Mouse (Mus musculus) intestine, postnatal 0 days (tissue): Measurements from ENCODE around the gene Kpnb1. TPM values are rescaled to one million over a fixed set of nuclear protein-coding genes. Genes with fewer than 3 reads are reported as not detected.

Experiments used
- ATAC-seq: fragments of 200-750 bp; cut with Nextera tagmentation; 2 replicates; pipeline ENCODE4 v1.8.0; 2017; ENCODE audit warnings: mild to moderate bottlenecking, moderate TSS enrichment, moderate library complexity
- H3K27ac ChIP-seq: fragments of 300-500 bp; sonication (generic); 2 replicates; pipeline ENCODE4 v1.5.1; 2014; ENCODE audit warnings: mild to moderate bottlenecking, low read depth, low read length, moderate library complexity
- H3K27me3 ChIP-seq: fragments of 300-500 bp; sonication (generic); replicated peaks from 2 replicates; pipeline ENCODE4 v1.6.1; 2014; ENCODE audit warnings: low read length, mixed read lengths; ENCODE audit not compliant: control insufficient read depth, insufficient read depth
- H3K36me3 ChIP-seq: fragments of 300-500 bp; sonication (generic); 2 replicates; pipeline ENCODE4 v1.6.1; 2014; ENCODE audit warnings: mild to moderate bottlenecking, moderate library complexity; ENCODE audit not compliant: control insufficient read depth, insufficient read depth
- H3K4me1 ChIP-seq: fragments of 300-500 bp; sonication (generic); replicated peaks from 2 replicates; pipeline ENCODE4 v1.6.1; 2014; ENCODE audit warnings: antibody characterized with exemption, low read length, mixed read lengths; ENCODE audit not compliant: control insufficient read depth, insufficient read depth
- H3K4me2 ChIP-seq: fragments of 300-500 bp; sonication (generic); replicated peaks from 2 replicates; pipeline ENCODE4 v1.6.1; 2014; ENCODE audit warnings: low read depth, mild to moderate bottlenecking, moderate library complexity
- H3K4me3 ChIP-seq: fragments of 300-500 bp; sonication (generic); 2 replicates; pipeline ENCODE4 v1.5.1; 2014; ENCODE audit warnings: low read depth, low read length
- H3K9ac ChIP-seq: fragments of 300-500 bp; sonication (generic); 2 replicates; pipeline ENCODE4 v1.6.1; 2014; ENCODE audit warnings: mild to moderate bottlenecking, low read depth, low read length
- H3K9me3 ChIP-seq: fragments of 300-500 bp; sonication (generic); 2 replicates; pipeline ENCODE4 v1.6.1; 2016; ENCODE audit warnings: mixed run types; ENCODE audit not compliant: control insufficient read depth
- CTCF ChIP-seq: sonication (generic); IDR thresholded peaks from 2 replicates; pipeline ENCODE4 v1.5.1; 2016; ENCODE audit warnings: low read depth, mild to moderate bottlenecking, control low read depth, antibody characterized with exemption, moderate library complexity
- WGBS: fragments of 180-500 bp; shearing (Covaris S2); extraction: QIAGEN DNeasy Blood & Tissue Kit; methylation state at CpG from one replicate; pipeline ENCODE4 v1.1.7; 2014; 5-methylcytosine and 5-hydroxymethylcytosine counted together
- polyA plus RNA-seq: library from polyadenylated mRNA; unstranded; fragments of >200 nt; fragmentation: Nextera tagmentation; extraction: Ambion mirVana; gene quantifications from 2 replicates; pipeline ENCODE4 v1.2.1, GENCODE M21; 2015

Gene Kpnb1
- polyA plus RNA-seq, 1 experiment from 2014 or later: 17.5 TPM

DNA sequence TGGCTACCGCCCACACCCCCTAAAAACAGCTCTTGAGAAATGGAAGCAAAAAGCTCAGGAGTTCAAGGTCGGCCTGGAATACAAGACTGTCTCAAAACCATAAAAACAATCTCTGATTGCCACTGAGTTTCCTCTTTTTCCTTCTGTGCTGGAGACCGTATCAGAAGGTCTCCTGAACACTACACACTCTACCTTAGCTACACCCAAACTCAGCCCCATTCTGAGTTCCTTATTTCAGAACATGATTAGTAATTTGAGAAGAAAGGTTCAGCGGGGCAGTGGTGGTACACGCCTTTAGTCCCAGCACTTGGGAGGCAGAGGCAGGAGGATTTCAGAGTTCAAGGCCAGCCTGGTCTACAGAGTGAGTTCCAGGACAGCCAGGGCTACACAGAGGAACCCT is 6.6 kb downstream of the Kpnb1 start:
- H3K27me3 ChIP-seq: no peaks in the 10 kb centered on the region
- no peaks in the 10 kb centered on the region for H3K9me3 ChIP-seq
- H3K27ac ChIP-seq: 0 out of 2 replicates have a peak overlapping the region, but pooled peaks have one; percentile 15
- no peak overlapping the region for H3K4me3 ChIP-seq
- no peak for TF ChIP-seq CTCF
- peaks cover 84% of the 10 kb centered on the region for H3K36me3 ChIP-seq
- H3K4me2 ChIP-seq: no peak overlapping the region
- ATAC-seq: no peak
- no peak overlapping the region for H3K9ac ChIP-seq
- H3K4me1 ChIP-seq: no peaks in the 10 kb centered on the region; the same call in 1 of the 2 replicates
- 60% methylated on average over 5 of the region's 5 CpGs for WGBS

DNA sequence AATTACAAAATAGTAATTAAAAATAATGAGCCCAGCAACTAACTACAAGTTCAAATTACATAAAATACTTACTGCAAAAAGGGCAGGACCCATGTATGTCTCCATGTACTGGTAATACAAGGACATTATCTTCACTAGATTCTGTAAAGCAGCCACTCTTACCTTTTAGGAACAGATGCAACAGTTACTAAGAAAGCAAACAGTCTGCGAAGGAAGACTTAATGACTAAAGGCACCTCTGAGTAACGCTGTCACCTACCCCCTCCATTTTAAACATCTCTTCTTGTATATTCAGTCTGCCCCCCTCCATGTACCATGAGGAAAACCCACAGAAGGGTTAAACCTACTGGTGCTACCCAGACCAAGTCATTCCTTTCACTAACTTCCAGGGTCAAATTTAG is 9.5 kb downstream of the Kpnb1 start:
- 94% methylated on average over 2 of the region's 2 CpGs for WGBS
- no peak overlapping the region for H3K27ac ChIP-seq
- H3K36me3 ChIP-seq: peaks cover 95% of the 10 kb centered on the region
- no peak overlapping the region for H3K4me2 ChIP-seq
- TF ChIP-seq CTCF: no peak
- H3K27me3 ChIP-seq: no peaks in the 10 kb centered on the region
- H3K9ac ChIP-seq: no peak overlapping the region
- ATAC-seq: no peak
- no peaks in the 10 kb centered on the region for H3K9me3 ChIP-seq
- H3K4me3 ChIP-seq: no peak overlapping the region
- H3K4me1 ChIP-seq: no peaks in the 10 kb centered on the region

DNA sequence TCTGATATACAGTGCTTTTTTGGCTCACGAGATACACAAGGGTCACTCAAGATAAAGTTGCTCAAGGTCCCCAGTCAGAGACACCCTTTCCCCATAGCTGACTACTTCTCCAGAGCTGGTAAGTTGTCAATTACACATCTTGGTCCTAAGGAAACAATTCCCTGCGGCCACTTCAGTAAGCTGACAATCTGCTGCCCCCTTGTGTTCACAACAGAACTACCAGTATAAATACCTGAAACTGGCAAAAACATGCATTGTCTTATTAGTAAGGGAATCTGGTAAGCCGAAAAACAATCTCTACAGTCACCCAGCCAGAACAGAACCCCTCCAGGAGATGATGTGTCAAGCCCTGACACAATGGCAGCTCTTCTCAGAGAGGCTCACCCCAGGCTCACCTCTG is 10.8 kb downstream of the Kpnb1 start:
- Histone ChIP-seq H3K4me2 (no peak overlapping the region), H3K4me3 (no peak overlapping the region), H3K36me3 (peaks cover 96% of the 10 kb centered on the region), H3K4me1 (no peaks in the 10 kb centered on the region), H3K27ac (no peak overlapping the region), H3K9ac (no peak overlapping the region), H3K27me3 (no peaks in the 10 kb centered on the region), H3K9me3 (no peaks in the 10 kb centered on the region)
- no peak for ATAC-seq
- peak; percentile 84 for TF ChIP-seq CTCF
- WGBS: 43% methylated on average over 3 of the region's 3 CpGs

- no peak for TF ChIP-seq CTCF
- Histone ChIP-seq H3K27ac (no peak overlapping the region), H3K4me3 (no peak overlapping the region), H3K4me2 (no peak overlapping the region), H3K9ac (no peak overlapping the region), H3K9me3 (no peaks in the 10 kb centered on the region), H3K4me1 (no peaks in the 10 kb centered on the region), H3K27me3 (no peaks in the 10 kb centered on the region), H3K36me3 (peaks cover 96% of the 10 kb centered on the region)
- no peak for ATAC-seq
- 92% methylated on average over 7 of the region's 7 CpGs for WGBS
These were observed 12.2 kb downstream of the Kpnb1 start for GRCm38 (mm10) chr11:97175499-97175898.

DNA sequence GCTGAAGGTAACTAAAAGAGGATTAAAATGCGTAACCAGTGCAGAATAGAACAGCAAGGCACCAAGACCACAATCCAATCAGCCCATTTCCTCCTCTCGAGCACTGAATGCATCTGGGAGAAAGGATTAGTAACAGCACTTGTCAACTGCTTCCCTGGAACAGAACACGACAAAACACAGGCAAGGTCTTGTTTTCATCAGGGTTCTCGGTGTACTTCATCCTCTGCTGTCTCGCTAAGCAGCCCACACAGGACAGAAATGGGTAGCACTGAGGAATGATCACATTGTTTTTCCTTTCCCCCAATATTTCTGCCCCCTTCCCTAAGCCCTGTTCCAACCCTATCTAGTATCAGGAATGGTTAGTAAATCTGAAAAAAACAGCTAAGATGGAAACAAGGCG is 27.3 kb downstream of the Kpnb1 start:
- 70% methylated on average over 6 of the region's 6 CpGs for WGBS
- peaks cover 71% of the 10 kb centered on the region for H3K36me3 ChIP-seq
- no peak overlapping the region for H3K27ac ChIP-seq
- no peaks in the 10 kb centered on the region for H3K27me3 ChIP-seq
- H3K4me2 ChIP-seq: no peak overlapping the region
- no peak overlapping the region for H3K4me3 ChIP-seq
- no peaks in the 10 kb centered on the region for H3K9me3 ChIP-seq
- no peak for TF ChIP-seq CTCF
- no peak overlapping the region for H3K9ac ChIP-seq
- H3K4me1 ChIP-seq: no peaks in the 10 kb centered on the region
- ATAC-seq: no peak

- no peak overlapping the region for H3K27ac ChIP-seq
These were observed 30.7 kb downstream of the Kpnb1 start for GRCm38 (mm10) chr11:97156999-97157398.

More at GRCm38 (mm10) chr11:97156999-97157398, 30.7 kb downstream of the Kpnb1 start:
- Histone ChIP-seq H3K4me1 (no peaks in the 10 kb centered on the region), H3K9ac (no peak overlapping the region), H3K4me3 (no peak overlapping the region), H3K27me3 (peaks cover 7% of the 10 kb centered on the region; the same call in 1 of the 2 replicates), H3K4me2 (no peak overlapping the region), H3K9me3 (no peaks in the 10 kb centered on the region), H3K36me3 (peaks cover 43% of the 10 kb centered on the region)
- WGBS: 77% methylated on average over 7 of the region's 7 CpGs
- ATAC-seq: no peak
- TF ChIP-seq CTCF: no peak
